Mouse (Mus musculus) midbrain, postnatal 0 days (tissue): Measurements from ENCODE around the gene Lnx2. TPM values are rescaled to one million over a fixed set of nuclear protein-coding genes. Genes with fewer than 3 reads are reported as not detected.
A peak's percentile ranks its signal among the peaks of the same experiment; 100 is the strongest.

Experiments
- ATAC-seq: fragments of 200-750 bp; cut with Nextera tagmentation; 2 replicates; pipeline ENCODE4 v1.8.0; 2017; ENCODE audit warnings: moderate number of reproducible peaks, mild to moderate bottlenecking, moderate TSS enrichment, moderate library complexity; ENCODE audit not compliant: low FRiP score
- DNase-seq: peaks from one replicate; pipeline ENCODE4 v3.0.0-alpha.2; 2015; ENCODE audit warnings: low spot score
- H3K27ac ChIP-seq: fragments of 300-500 bp; sonication (generic); 2 replicates; pipeline ENCODE4 v1.5.1; 2014; ENCODE audit warnings: low read depth, mild to moderate bottlenecking, low read length, mixed read lengths
- H3K27me3 ChIP-seq: fragments of 300-500 bp; sonication (generic); 2 replicates; pipeline ENCODE4 v1.6.1; 2014; ENCODE audit warnings: low read length, control low read depth, mixed read lengths; ENCODE audit not compliant: insufficient read depth
- H3K36me3 ChIP-seq: fragments of 300-500 bp; sonication (generic); 2 replicates; pipeline ENCODE4 v1.6.1; 2014; ENCODE audit warnings: low read length, control low read depth, mixed read lengths; ENCODE audit not compliant: insufficient read depth
- H3K4me1 ChIP-seq: fragments of 300-500 bp; sonication (generic); 2 replicates; pipeline ENCODE4 v1.6.1; 2014; ENCODE audit warnings: mild to moderate bottlenecking, control low read depth, antibody characterized with exemption, low read length, mixed read lengths; ENCODE audit not compliant: insufficient read depth
- H3K4me2 ChIP-seq: fragments of 300-500 bp; sonication (generic); 2 replicates; pipeline ENCODE4 v1.6.1; 2014; ENCODE audit warnings: low read depth, mild to moderate bottlenecking, low read length, mixed read lengths; ENCODE audit not compliant: poor library complexity, severe bottlenecking
- H3K4me3 ChIP-seq: fragments of 300-500 bp; sonication (generic); 2 replicates; pipeline ENCODE4 v1.5.1; 2014; ENCODE audit warnings: low read depth, mild to moderate bottlenecking, low read length, moderate library complexity
- H3K9ac ChIP-seq: fragments of 300-500 bp; sonication (generic); replicated peaks from 2 replicates; pipeline ENCODE4 v1.6.1; 2014; ENCODE audit warnings: mild to moderate bottlenecking, low read length, moderate library complexity, mixed read lengths; ENCODE audit not compliant: poor library complexity, severe bottlenecking
- H3K9me3 ChIP-seq: fragments of 300-500 bp; sonication (generic); 2 replicates; pipeline ENCODE4 v1.6.1; 2016; ENCODE audit warnings: low read length, control low read depth
- CTCF ChIP-seq: IDR thresholded peaks from 2 replicates; pipeline ENCODE4 v1.5.1; 2016; ENCODE audit warnings: antibody characterized with exemption, mild to moderate bottlenecking
- whole genome bisulfite sequencing: fragments of 180-500 bp; shearing (Covaris S2); extraction: QIAGEN DNeasy Blood & Tissue Kit; methylation state at CpG from one replicate; pipeline ENCODE4 v1.1.7; 2014; 5-methylcytosine and 5-hydroxymethylcytosine counted together
- polyA plus RNA-seq: library from polyadenylated mRNA; unstranded; fragments of >200 nt; fragmentation: Nextera tagmentation; extraction: Ambion mirVana; gene quantifications from 2 replicates; pipeline ENCODE4 v1.2.1, GENCODE M21; 2015
- total RNA-seq: library from RNA; depleted of rRNA; stranded (reverse); fragments of >200 nt; gene quantifications from 2 replicates; pipeline ENCODE4 v1.2.3, GENCODE M21; 2014

Lnx2 gene
- total and polyA plus RNA-seq, 2 experiments from 2014 or later: 2.9 to 5.6 TPM

DNA sequence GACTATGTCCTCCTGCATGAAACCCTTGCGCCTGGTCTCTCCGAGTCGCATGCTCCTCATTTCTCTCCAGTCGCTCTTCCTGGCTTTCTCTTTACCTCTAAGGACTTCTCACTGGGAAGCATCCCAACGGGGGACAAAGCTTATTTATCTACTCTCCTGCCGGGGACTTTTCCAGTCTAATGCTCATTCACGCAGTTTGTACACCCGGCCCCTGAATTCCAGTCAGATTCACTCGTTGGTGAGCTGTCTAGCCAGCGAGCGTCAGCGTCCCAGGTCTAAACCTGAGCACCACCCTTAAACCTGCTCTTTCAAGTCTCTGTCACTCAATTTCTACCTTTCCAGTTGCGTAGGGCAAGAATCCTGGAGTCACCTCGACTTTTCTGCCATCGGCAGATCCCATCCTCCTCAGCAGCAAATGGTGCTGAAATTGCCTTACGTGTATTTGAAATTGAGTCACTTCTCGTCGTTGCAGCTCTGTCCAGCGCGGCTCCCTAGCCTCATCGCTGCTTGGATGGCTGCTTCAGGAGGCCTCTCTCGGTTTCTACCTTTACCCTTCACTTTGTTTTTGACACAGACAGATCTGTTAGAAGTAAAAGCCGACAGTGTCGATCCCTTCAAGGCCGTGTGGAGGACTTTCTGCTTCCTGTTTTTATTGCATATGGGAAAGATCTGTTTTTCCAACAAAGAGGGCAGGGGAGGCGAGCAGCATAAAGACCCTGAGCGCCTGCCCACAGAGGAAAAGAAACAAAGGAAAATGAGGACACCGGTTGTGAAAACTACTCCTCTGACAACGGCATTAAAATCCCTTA is 24.7 kb downstream of the Lnx2 start:
- H3K4me2 ChIP-seq: peak overlapping the region; percentile 6; the same call in 1 of the 2 replicates
- H3K4me1 ChIP-seq: peaks cover 4% of the 10 kb centered on the region; the same call in 1 of the 2 replicates
- H3K27ac ChIP-seq: no peak overlapping the region
- TF ChIP-seq CTCF: no peak
- no peaks in the 10 kb centered on the region for H3K27me3 ChIP-seq
- H3K36me3 ChIP-seq: no peaks in the 10 kb centered on the region
- DNase-seq (no peak), ATAC-seq (no peak)
- H3K9me3 ChIP-seq: no peaks in the 10 kb centered on the region
- 50% methylated on average over 29 of the region's 29 CpGs for WGBS
- H3K4me3 ChIP-seq: no peak overlapping the region
- H3K9ac ChIP-seq: no peak overlapping the region

DNA sequence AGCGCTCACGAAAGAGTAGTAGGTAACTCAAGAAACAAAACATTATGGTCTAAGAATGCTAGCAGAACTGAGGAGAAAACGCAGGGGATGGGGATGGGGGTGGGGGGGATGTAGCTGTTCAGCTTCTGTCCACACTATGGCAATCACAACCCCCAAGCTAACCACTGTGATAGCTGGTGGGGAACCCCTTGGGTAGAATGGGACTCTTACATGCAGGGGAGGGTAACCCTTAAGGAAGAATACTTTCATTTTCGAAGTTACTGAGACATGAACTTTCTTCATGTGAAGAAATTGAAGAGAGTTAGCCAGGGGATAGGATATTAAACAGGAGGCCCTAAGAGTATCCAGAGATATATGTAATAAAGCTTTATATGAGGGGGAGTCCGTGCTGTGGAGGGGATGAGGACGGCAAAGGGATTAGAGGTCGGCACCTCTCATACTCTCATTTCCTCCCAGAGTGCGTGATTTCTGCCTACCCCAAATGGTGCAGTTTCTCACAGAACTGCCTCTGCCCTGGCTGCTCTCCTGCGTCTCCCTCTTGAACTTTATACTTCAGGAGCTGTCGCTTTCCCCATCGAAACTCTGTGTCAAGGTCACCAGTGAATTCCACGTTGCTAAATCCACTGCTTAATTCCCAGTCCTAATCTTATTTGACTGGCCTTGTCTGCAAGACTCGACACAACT is 25.4 kb downstream of the Lnx2 start:
- peaks cover 4% of the 10 kb centered on the region; the same call in 1 of the 2 replicates for H3K4me1 ChIP-seq
- no peak overlapping the region for H3K9ac ChIP-seq
- H3K4me3 ChIP-seq: no peak overlapping the region
- no peak overlapping the region for H3K4me2 ChIP-seq
- no peaks in the 10 kb centered on the region for H3K36me3 ChIP-seq
- ATAC-seq: no peak
- no peaks in the 10 kb centered on the region for H3K9me3 ChIP-seq
- TF ChIP-seq CTCF: no peak
- no peaks in the 10 kb centered on the region for H3K27me3 ChIP-seq
- WGBS: 61% methylated on average over 13 of the region's 13 CpGs
- DNase-seq: no peak
- H3K27ac ChIP-seq: no peak overlapping the region

DNA sequence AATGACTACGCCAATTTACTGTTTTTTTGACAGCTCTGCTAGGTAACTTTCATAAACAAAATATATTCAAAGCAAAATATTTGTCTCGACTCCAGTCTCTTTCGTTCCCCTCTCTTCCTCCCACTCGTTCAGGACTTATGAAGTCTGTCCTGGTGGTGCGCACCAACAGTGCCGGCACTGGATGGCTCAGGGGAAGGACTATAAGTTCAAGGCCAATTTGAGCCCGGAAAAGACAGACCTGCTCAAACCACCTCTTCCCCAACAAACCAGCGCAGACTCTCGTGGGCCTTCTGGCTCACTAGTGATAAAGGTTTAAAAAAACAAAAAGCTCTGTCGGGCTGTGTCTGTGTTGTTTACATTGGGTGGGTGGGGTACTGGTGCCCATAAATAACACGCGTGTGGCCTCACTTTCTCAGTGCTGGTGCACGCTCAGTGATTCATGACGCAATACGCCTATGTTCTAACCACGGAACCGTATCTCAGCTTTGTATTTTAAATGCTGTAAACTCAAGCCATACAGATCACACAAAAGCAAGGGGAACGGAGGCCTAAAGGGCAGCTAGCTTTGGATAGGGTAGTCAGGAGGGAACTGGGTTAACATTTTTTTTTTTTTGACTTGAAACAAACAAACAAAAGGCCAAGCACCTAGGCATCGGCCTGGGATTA is 26.7 kb downstream of the Lnx2 start:
- no peak for TF ChIP-seq CTCF
- Histone ChIP-seq H3K27ac (no peak overlapping the region), H3K27me3 (no peaks in the 10 kb centered on the region), H3K4me3 (no peak overlapping the region), H3K9me3 (no peaks in the 10 kb centered on the region), H3K36me3 (no peaks in the 10 kb centered on the region), H3K4me2 (no peak overlapping the region), H3K9ac (no peak overlapping the region), H3K4me1 (peaks cover under 1% of the 10 kb centered on the region; the same call in 1 of the 2 replicates)
- DNase-seq (no peak), ATAC-seq (no peak)
- 88% methylated on average over 19 of the region's 19 CpGs for WGBS

DNA sequence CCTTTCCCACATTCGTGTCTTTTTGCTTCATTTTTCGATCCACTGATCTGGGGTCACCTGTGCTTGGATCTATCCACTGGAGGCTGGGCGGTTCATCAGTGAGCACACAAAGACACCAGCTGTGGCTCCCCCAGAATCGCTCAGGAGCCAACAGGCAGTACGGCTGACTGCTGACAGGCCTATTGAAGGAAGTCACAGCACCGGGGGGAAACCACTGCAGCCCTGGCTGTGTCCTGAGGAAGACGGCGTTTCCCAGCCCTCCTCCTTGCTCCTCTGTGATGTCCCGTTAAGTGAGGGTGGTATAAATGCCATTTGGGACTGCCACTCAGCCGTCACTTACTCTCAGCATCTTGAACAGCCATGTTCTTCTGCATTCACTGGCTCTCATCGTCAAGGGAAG is 30.5 kb downstream of the Lnx2 start:
- no peaks in the 10 kb centered on the region for H3K36me3 ChIP-seq
- no peak for DNase-seq
- 72% methylated on average over 11 of the region's 11 CpGs for WGBS
- no peaks in the 10 kb centered on the region for H3K9me3 ChIP-seq
- H3K9ac ChIP-seq: no peak overlapping the region
- H3K27ac ChIP-seq: no peak overlapping the region
- no peak overlapping the region for H3K4me3 ChIP-seq
- ATAC-seq: no peak
- H3K4me2 ChIP-seq: no peak overlapping the region
- H3K4me1 ChIP-seq: no peaks in the 10 kb centered on the region
- no peaks in the 10 kb centered on the region for H3K27me3 ChIP-seq
- TF ChIP-seq CTCF: no peak

DNA sequence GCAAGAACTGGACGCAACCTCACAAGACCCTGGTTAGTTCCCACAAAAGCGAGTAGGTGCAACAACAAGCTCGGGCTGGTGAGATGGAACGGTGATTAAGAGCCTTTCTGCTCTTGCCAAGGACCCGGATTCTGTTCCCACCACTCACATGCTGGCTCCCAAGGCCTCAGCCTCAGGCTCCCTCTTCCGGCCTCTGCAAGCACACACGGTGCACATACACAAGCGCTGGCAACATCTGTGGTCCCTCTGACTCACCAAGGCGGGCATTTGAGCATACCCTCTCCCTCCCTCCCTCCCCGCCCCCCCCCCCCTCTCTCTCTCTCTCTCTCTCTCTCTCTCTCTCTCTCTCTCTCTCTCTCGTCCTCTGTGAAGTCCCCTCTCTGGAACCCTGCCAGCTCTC is 31.1 kb downstream of the Lnx2 start:
- WGBS: 78% methylated on average over 9 of the region's 11 CpGs
- H3K27me3 ChIP-seq: no peaks in the 10 kb centered on the region
- no peak for DNase-seq
- H3K27ac ChIP-seq: no peak overlapping the region
- H3K4me3 ChIP-seq: no peak overlapping the region
- no peak overlapping the region for H3K4me2 ChIP-seq
- no peak for ATAC-seq
- H3K9me3 ChIP-seq: no peaks in the 10 kb centered on the region
- no peak for TF ChIP-seq CTCF
- no peak overlapping the region for H3K9ac ChIP-seq
- no peaks in the 10 kb centered on the region for H3K36me3 ChIP-seq
- no peaks in the 10 kb centered on the region for H3K4me1 ChIP-seq
